Mouse (Mus musculus) heart, adult 9 months (tissue): ENCODE data around the gene Mlip.
A peak's percentile ranks its signal among the peaks of the same experiment; 100 is the strongest.

Experiments
- DNase-seq, 2 experiments: peaks; one replicate each; pipeline ENCODE4 v3.0.0; 2022; ENCODE audit warnings: low spot score in 2 of 2

Mlip gene

DNA sequence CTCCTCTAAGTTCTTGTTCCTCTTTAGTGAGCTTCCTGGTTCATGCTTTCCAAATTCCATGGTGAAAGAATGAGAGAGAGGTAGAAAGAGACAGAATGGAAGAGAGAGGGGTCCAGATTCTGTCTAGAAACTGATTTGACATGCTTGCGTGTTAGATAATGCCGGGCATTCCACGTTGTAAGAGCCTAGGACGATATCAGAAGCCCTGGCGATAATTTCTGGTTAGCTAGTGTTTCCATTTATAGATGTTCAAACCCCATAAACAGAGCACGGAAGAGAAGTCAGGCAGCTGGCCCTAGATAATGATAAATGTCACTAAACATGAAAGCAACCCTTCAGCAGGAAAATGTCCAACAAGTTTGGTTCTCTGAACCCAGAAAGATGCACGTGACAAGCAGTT is 5.1 kb downstream of the Mlip start:
- DNase-seq, result peak; percentile 26 to 58

DNA sequence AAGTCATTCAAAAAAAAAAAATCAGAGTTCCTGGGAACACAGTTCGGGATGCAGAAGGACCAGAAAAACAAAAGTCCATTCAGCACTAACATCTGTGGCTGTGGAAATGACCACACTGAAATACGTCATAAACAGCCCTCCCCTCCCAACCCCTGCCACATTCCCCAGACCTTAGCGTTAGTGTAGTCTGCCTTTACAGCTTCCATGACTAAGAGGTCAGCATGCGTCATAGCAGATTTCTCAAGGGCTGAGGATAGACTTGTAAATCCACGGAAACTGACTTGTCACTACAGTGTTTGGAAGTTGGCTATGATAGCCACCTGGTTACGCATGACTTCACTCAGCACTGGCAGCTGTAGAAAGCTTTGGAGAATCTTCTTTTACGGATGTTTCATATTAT is 8.5 kb downstream of the Mlip start:
- no peak for DNase-seq

DNA sequence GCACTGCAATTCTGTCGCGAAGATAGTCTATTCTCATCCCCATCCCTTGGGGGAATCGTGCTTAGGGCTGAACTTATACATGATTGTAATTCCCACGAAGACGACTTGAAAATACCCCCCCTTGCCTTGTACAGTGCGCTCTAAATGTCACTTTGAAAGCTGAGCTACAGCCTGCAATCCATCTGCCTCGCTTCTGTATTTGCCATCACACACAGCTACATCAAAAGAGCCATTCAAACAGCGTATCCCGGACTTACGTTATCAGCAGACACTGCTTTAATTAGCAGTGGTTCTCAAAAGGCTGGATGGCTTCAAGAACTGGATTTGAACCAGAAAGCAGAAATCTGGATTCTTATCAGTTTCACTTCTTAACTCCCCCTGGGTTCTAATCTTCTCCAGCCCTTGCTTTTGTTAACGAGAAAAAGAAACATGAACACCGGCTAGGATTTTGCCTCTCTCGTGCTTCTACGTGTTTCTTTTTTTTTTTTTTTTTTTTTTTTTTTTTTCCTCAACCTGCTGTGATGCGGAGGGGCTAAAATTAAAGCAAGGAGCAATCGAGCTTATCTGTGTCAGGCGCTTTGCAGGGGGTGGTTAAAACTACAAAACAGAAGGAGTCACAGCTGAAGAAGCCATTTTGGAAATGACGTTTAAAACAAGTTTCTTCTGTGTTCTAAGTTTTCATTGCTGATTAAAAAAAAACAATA is 12.5 kb downstream of the Mlip start:
- peak; percentile 34 to 37 for DNase-seq

DNA sequence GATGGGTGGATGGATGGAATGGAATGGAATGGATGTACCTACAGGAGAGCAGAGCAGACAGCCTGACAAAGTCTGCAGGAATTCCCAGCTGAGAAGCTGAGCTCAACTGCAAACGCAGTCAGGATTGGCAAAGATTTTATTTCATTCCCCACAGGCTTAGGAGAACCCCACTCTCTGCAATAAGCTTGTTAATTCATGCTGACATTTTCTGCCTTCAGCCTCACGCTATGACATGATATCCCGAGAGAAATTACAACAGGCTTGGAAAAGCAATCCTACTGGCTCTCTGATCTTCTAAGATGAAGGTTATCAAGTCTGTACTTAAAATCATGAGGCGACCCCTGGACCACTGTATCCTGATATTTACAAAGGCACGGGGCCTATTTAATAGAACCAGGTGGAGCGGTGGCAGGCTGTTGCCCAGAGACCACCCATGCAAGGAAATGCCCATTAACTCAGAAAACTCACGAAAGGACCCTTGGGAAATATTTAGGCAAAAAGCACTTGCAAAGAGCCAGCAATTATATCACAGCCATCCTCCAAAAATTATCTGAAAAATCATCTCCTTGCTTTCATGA is 13.1 kb downstream of the Mlip start:
- no peak for DNase-seq

DNA sequence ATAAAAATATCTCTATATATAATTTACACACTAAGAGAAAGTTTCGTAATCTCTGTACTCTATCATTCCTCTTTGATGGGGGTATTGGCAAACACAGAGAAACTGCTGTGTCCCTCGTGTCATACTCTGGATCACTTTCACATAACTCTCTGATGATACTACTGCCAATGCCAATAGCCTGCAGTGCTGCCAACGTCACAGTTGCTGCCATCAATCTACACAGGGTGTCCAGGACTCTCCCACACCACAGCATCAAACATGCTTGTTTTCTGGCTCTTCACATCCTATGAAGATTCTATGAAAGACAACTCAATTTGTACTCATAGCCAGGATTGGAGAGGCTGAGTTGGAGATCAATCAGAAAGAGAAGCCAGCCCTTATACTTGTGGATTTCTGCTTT is 17.4 kb downstream of the Mlip start:
- no peak for DNase-seq

DNA sequence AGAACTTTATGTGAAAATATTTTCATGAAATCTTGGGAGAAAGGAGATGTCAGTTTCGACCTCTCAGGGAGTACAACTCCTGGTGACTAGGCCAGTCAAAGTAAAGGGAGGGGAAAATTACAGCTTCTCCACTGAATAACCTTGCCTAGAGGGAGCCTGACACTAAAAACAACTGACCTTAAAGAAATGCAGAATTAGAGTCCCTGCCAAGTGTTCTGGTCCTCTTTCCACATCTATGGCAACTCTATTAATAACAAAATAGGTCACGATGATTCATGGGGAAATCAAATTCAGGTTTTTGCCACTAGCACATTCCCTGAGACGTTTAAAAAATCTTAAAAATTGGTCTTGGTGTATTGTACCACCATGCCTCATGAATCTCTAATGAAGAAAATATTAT is 34.4 kb downstream of the Mlip start:
- DNase-seq, result no peak

DNA sequence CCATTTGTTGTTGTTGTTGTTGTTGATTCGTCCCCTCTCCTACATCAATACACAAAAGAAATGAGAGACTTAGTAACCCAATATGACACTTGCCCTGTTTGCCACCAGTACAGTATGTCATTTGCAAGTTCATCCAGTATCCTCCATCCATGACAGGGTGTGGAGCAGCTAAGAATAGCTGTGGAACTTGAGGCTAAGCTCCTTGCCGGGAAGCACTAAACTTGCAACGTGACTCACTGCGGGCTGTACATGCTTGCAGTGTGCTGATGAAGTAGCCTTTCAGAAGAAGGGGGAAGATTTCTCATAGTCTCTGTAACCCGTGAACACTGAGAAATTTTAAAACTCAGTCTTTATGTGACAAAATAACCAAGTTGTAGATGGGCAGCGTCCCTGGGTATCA is 42.2 kb downstream of the Mlip start:
- peak; percentile 29 to 39 for DNase-seq

DNA sequence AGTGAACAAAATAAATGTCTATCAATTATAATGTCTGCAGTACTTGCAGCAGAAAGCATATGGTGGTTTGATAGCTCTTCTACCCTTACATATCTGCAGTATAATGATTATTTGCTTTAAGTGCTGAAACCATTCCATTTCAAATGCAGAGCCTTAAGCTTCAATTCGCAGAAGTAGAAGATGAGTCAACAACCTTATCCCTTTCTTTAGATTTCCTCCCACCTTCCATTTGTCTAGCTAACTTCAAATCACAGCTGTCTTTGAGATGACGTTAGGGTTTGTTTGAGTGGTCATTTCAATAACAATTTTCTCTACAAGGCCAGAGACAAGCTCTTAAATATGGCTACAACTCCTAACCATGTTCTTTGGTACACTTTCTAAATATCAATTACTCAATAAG is 47.4 kb downstream of the Mlip start:
- no peak for DNase-seq

DNA sequence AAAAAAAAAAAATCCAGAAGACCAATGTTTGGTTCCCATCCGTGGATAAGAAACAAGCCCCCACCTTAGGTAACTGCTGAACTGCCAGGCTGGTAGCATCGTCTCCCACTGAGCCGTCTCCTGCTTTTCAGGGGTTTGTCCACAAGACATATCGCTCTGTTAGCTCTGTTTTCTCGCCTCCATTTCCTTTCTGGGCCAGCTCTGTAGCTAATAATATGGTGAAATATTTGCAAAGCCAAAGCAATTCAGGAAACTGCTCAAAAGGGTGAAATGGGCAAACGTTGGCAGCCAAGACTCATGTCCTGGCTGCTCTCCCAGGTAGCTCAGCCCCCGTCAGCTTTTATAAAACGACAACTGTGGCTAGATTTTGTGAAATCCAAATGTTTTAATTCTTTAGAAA is 50.4 kb downstream of the Mlip start:
- DNase-seq, result no peak

DNA sequence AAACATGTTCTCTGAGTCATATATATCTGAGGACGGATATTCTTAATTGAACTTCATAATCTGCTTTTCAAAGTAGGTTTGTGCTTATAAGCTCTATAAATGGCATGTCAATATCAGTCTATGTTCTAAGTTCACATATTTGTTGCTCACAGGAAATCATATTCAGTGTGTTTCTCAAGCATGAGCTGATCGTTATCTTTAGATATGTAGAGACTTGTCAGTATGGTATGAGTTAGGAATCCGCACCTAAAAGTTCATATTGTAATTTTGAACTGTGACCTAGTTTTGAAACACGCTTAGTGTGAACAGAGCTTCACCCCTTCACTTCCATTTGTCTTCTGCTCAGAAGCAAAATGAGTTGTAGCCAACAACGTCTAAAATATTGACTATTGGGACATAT is 64.8 kb downstream of the Mlip start:
- DNase-seq, result no peak

DNA sequence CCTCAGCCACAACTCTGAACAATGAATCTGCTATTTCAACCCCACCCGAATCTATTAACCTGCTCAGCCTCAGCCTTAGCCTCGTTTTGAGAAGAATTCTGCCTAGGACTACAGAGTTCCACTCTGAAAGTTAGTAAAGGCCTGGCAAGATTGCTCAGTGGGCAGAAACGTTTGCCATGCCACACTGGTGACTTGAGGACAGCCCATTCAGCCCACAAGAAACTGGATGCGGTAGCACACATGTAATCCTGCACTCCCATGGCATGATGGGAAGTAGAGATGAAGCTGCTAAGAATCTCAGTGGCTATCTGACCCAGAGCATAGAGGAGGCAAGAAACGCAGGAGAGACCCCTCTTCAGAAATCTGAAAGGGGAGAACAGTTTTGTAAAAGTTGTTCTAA is 73.4 kb downstream of the Mlip start:
- DNase-seq, result no peak

DNA sequence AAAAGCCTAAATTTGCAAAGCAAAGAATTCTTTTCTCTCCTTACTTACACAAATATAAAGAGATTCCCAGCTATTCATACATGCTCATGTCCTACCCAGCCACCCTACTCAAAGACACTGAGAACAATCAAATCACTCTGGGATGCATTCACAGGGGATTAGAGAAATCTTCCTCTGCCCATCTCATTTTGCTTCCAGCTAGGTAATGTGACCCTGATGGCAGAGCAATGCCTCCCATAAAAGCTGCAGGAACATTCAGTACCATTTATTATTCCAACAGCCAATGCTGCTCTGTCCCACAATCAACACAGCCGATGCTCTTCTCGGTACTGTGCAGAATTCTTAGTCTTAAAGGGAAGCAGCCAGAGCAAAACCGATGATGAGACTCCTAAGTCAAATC is 74.7 kb downstream of the Mlip start:
- no peak for DNase-seq

DNA sequence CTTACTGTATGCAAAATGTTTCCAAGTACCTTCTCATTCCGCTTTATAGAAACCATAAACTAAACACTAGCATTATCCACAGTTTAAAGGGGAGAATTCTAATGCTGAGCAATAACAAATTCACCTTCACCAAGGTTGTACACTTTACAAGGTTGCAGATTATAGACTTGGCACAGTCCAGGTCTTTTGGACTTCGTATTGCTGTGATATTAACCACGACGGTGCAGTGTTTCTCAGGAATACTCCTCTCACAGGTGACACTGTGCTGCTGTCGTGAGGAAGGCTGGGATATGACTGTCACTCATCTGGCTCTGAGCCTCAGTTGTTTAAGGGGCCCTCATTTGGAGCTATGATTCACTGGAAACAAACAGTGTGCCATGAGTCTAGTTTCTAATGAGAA is 75.5 kb downstream of the Mlip start:
- DNase-seq, result no peak

DNA sequence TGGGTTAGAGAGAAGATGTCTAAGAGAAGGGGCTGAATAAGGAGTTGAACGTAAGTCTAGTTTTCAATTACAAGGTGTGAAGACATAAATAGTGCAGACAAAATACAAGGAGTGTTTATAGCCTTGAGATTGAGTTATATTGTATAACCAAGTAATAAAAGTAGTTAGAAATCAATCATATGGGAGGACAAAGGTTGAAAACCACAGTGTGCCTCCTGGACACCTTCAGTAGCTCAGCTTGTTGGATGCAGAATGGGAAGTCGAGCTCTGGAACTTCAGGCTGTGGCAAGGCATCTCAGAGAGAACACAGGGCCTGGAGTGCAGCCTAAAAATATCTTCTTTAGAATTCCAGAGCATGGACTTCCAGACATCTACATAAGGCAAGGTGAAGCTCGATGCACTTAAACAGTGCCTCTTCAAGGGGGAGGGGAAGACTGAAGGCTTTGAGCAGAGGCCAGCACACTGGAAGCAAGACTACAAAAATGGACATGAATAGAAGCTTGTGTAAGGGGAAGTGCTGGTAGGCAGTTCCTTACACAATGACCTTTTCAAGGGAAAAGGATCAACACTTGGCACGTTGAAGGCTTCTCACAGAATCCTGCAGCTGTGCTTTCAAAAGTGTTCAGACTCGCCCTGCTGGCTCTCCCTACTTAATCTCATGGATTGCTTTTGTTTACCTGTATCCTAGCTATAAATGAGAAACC is 76.2 kb downstream of the Mlip start:
- no peak for DNase-seq

DNA sequence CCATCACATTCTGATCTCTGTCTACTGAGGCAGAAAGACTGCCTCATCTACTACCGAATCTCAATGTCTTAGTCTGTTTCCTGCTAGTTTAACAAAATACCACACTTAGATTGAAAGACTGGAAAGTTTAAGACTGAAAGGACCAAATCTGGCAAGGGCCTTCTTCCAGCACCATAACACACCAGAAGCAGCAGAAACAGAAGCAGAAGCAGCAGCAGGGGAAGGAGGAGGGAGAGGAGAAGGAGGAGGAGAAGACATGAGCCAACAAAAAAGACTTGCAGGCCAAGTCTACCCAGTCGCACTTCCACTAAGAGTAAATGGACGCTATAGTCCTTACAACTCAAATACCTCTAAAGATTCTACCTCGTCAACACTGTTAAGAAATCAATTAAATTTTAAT is 80.0 kb downstream of the Mlip start:
- no peak for DNase-seq

DNA sequence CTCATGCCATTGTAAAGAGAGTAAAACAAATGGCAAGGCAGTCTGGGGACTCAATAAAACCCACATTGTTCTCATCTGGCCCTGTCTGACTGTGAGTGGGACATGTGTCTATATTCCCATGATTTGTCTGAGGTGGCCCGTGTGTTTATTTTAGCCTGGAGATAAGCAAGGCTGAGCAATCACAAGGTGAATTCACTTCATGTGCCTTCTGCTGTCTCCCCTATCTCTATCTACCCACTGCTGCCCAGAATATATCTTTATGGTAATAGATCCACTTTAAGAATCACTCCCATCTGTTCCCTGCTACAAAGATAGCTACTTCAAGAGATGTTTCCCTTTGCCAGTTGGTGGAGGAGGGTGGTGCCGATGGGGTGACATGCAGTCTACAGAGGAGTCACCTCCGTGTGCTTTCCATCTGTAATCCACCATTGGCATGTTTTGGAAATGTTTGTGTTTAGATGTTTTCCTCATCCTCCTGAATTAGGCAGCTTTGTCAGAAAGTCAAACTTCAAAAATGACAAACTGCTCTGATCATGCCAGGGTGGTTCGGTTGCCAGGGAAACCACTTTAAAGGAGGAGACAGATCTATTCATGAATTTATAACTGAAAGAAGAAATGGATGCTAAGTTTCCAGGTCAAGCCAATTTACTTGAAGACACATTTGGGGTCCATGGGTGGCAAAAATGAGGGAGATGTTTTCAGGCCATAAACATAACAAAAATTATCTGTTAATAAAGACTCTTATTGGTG is 87.3 kb downstream of the Mlip start:
- DNase-seq, result peak in 1 of 2 experiments; percentile 15

DNA sequence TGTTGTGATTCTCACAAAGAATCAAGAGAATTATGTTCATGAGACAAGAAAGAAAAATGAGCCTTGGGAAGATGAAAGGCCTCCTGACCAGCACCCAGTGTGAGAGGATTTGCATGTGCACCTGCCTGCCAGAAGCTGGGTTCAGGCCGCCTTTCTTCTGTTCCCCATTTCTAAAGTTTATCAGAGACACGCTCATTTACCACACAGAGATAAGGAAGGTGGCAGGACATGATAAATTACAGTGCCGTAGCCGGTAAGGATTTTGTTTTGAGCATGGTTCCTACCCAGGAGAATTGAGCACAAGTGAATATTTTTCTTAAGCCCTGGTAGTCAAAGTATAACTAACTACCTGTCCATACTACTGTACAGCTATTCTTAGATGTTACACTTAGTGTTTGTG is 93.7 kb downstream of the Mlip start:
- DNase-seq, result no peak

DNA sequence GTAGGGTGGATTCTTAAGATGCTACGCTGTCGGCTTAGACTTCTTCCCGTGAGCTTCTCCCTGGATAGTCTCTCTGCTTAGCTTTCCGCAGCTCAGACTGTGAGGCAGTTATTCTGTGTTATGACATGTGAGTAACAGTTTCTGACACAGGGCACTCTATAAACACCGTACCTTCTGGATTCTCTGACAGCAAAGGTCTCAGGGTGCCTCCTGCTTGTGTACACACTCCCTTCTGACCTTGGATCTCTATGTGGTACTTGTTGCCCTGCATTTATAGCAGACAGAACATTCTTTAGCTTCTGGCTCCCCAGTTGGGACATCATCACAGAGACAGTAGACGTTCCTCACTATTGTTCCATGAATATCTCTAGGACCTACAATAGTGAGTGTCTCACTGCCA is 94.5 kb downstream of the Mlip start:
- no peak for DNase-seq

DNA sequence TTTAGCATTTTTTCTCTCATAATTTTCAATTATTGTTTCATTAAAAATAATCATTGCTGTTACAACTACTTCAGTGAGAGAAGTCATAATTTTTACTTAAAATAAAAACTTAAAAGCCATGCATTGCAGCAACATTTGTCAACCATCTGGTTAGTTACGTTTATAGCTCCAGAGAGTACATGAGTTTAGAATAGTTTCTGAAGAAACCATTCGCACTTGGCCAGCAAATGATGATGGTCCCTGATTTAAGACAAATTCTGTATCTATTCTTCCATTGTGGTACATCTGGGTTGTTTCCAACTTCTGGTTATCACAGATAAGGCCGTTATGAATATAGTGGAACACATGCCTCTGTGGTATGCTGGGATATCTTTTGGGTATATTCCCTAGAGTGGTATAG is 98.3 kb downstream of the Mlip start:
- no peak for DNase-seq

DNA sequence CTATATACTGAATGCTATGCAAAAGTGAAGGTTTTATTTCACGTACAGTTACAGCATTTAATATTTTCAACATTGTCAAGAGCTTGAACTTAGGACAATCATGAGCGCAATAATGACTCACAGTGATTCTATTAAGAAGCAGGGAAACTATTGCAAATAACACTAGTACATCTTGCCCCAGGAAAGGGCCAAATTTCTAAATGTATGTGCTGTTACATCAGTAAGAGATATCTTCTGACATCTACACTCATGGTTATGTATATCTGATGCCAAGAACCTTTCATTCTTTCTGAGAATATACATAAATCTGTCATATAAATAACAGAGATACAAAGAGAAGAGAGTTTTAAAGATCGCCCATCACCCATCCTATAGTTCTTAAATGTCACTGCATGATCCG is 100.0 kb downstream of the Mlip start:
- DNase-seq, result no peak

DNA sequence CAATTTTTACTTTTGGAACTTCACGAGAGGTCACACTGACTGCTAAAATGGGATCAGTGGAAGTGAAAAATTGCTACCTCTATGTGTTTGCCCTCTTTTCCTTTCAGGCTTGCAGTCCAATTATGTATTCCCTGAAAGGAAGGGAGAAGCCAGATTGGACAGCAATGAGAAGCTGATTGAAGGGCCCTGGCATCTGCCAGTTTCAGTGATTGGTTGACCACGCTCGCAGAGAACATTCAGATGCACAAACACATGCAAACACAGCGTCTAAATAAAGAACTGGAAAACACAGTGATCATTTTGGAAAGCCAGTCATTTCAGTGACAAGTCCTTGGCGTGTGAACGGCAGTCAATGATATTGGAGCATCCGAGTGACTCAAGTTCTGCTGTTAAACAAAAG is 100.6 kb downstream of the Mlip start:
- peak; percentile 44 to 49 for DNase-seq

DNA sequence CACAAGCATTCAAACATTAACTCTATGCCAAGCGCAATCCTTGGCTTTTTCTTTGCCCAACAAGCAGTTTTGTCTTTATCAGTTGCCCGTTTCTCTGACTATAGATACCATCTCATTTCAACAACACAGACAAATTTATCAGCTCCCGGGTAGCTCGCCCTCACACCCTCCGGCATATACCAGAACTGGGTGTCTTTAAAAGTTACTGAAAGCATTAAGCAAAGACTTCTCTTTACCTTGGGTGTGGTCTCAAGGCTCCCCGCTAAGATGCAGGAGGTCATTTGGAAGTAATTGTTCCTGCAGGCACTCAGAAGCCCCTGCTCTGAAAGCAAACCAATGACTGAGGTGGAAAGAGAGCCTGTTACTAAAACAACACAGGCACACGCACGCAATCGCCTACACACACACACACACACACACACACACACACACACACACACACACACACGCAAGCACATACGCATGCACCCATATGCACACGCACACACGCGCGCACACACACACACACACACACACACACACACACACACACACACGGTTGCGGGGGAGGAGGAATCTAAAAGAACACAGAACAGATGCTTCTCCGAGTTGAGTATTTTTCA is 101.2 kb downstream of the Mlip start:
- DNase-seq, result no peak
